Mouse (Mus musculus) hindbrain, embryonic 16.5 days (tissue): ENCODE measurements at regions not wholly inside any gene's neighbourhood (a gene's known extent, or its start where the extent isn't known, plus 50 kb on each side); places are given as distances from the start of the nearest gene placed in this dataset.

Experiments used
- ATAC-seq: fragments of 200-750 bp; cut with Nextera tagmentation; 2 replicates; pipeline ENCODE4 v1.8.0; 2017; ENCODE audit warnings: moderate TSS enrichment, moderate library complexity
- H3K27ac ChIP-seq: fragments of 300-500 bp; sonication (generic); 2 replicates; pipeline ENCODE4 v1.5.1; 2014; ENCODE audit warnings: low read depth, mild to moderate bottlenecking, control low read depth, low read length, moderate library complexity
- H3K27me3 ChIP-seq: fragments of 300-500 bp; sonication (generic); replicated peaks from 2 replicates; pipeline ENCODE4 v1.6.1; 2014; ENCODE audit warnings: low read length; ENCODE audit not compliant: control insufficient read depth, insufficient read depth
- H3K36me3 ChIP-seq: fragments of 300-500 bp; sonication (generic); 2 replicates; pipeline ENCODE4 v1.6.1; 2014; ENCODE audit warnings: mild to moderate bottlenecking, low read length, moderate library complexity, mixed read lengths; ENCODE audit not compliant: control insufficient read depth, insufficient read depth
- H3K4me1 ChIP-seq: fragments of 300-500 bp; sonication (generic); 2 replicates; pipeline ENCODE4 v1.6.1; 2014; ENCODE audit warnings: low read depth, low read length; ENCODE audit not compliant: control insufficient read depth, insufficient read depth
- H3K4me2 ChIP-seq: fragments of 300-500 bp; sonication (generic); 2 replicates; pipeline ENCODE4 v1.6.1; 2014; ENCODE audit warnings: mild to moderate bottlenecking, low read length, control low read depth, moderate library complexity
- H3K4me3 ChIP-seq: fragments of 300-500 bp; sonication (generic); 2 replicates; pipeline ENCODE4 v1.5.1; 2014; ENCODE audit warnings: mild to moderate bottlenecking, low read length, control low read depth, moderate library complexity
- H3K9ac ChIP-seq: fragments of 300-500 bp; sonication (generic); 2 replicates; pipeline ENCODE4 v1.6.1; 2014; ENCODE audit warnings: low read depth, mild to moderate bottlenecking, control low read depth, low read length, moderate library complexity
- H3K9me3 ChIP-seq: fragments of 300-500 bp; sonication (generic); 2 replicates; pipeline ENCODE4 v1.6.1; 2014; ENCODE audit warnings: mild to moderate bottlenecking, low read length, moderate library complexity; ENCODE audit not compliant: control insufficient read depth
- WGBS: fragments of 180-500 bp; shearing (Covaris S2); extraction: QIAGEN DNeasy Blood & Tissue Kit; methylation state at CpG from one replicate; pipeline ENCODE4 v1.1.7; 2014; 5-methylcytosine and 5-hydroxymethylcytosine counted together

- ATAC-seq: no peak
Observed at GRCm38 (mm10) chr2:178916316-178917033, 486.1 kb downstream of the Cdh26 start.

GRCm38 (mm10) chr2:178924456-178925115 is 494.3 kb downstream of the Cdh26 start:
- WGBS: 82% methylated on average over 4 of the region's 4 CpGs
- ATAC-seq: no peak
- Histone ChIP-seq H3K27ac (no peak overlapping the region), H3K4me1 (0 out of 2 replicates have a peak, but pooled peaks cover 4% of the 10 kb centered on the region), H3K9me3 (no peaks in the 10 kb centered on the region), H3K27me3 (no peaks in the 10 kb centered on the region), H3K4me3 (no peak overlapping the region), H3K36me3 (no peaks in the 10 kb centered on the region), H3K9ac (no peak overlapping the region), H3K4me2 (no peak overlapping the region)

More at GRCm38 (mm10) chr2:178916316-178917033, 486.1 kb downstream of the Cdh26 start:
- H3K36me3 ChIP-seq: no peaks in the 10 kb centered on the region
- H3K9me3 ChIP-seq: no peaks in the 10 kb centered on the region
- no peak overlapping the region for H3K4me2 ChIP-seq
- H3K9ac ChIP-seq: no peak overlapping the region
- H3K4me3 ChIP-seq: no peak overlapping the region
- no peak overlapping the region for H3K27ac ChIP-seq
- H3K4me1 ChIP-seq: no peaks in the 10 kb centered on the region
- 67% methylated on average over 6 of the region's 6 CpGs for WGBS
- H3K27me3 ChIP-seq: no peaks in the 10 kb centered on the region

- H3K27me3 ChIP-seq: no peaks in the 10 kb centered on the region
- ATAC-seq: 0 out of 2 replicates have a peak, but pooled peaks have one; percentile 27
- H3K4me1 ChIP-seq: 0 out of 2 replicates have a peak, but pooled peaks cover 4% of the 10 kb centered on the region
- H3K27ac ChIP-seq: no peak overlapping the region
- H3K9me3 ChIP-seq: no peaks in the 10 kb centered on the region
- H3K36me3 ChIP-seq: no peaks in the 10 kb centered on the region
- no peak overlapping the region for H3K4me3 ChIP-seq
- H3K4me2 ChIP-seq: no peak overlapping the region
- WGBS: 53% methylated on average over 13 of the region's 13 CpGs
- H3K9ac ChIP-seq: no peak overlapping the region
Observed at GRCm38 (mm10) chr2:178927038-178927660, 496.8 kb downstream of the Cdh26 start.

GRCm38 (mm10) chr2:178929033-178929432 is 498.7 kb downstream of the Cdh26 start:
- no peak for ATAC-seq

GRCm38 (mm10) chr2:178930125-178930524 is 499.8 kb downstream of the Cdh26 start:
- Histone ChIP-seq H3K4me3 (no peak overlapping the region), H3K9me3 (no peaks in the 10 kb centered on the region), H3K27ac (no peak overlapping the region), H3K9ac (no peak overlapping the region), H3K4me2 (no peak overlapping the region), H3K27me3 (no peaks in the 10 kb centered on the region), H3K36me3 (no peaks in the 10 kb centered on the region), H3K4me1 (0 out of 2 replicates have a peak, but pooled peaks cover 4% of the 10 kb centered on the region)
- WGBS: 79% methylated on average over 2 of the region's 2 CpGs
- ATAC-seq: no peak

More at GRCm38 (mm10) chr2:178929033-178929432, 498.7 kb downstream of the Cdh26 start:
- Histone ChIP-seq H3K9ac (no peak overlapping the region), H3K4me2 (no peak overlapping the region), H3K4me3 (no peak overlapping the region), H3K4me1 (0 out of 2 replicates have a peak, but pooled peaks cover 4% of the 10 kb centered on the region), H3K9me3 (no peaks in the 10 kb centered on the region), H3K27ac (no peak overlapping the region), H3K36me3 (no peaks in the 10 kb centered on the region), H3K27me3 (no peaks in the 10 kb centered on the region)
- WGBS: 68% methylated on average over 6 of the region's 6 CpGs

- Histone ChIP-seq H3K27ac (no peak overlapping the region), H3K9me3 (no peaks in the 10 kb centered on the region), H3K4me1 (peaks cover 4% of the 10 kb centered on the region; the same call in 1 of the 2 replicates), H3K4me3 (no peak overlapping the region), H3K9ac (no peak overlapping the region), H3K4me2 (no peak overlapping the region), H3K27me3 (no peaks in the 10 kb centered on the region), H3K36me3 (no peaks in the 10 kb centered on the region)
- WGBS: 64% methylated on average over 6 of the region's 6 CpGs
- ATAC-seq: no peak
Observed at GRCm38 (mm10) chr2:178948471-178948870, 493.8 kb upstream of the Cdh4 start.

- ATAC-seq: no peak
- Histone ChIP-seq H3K36me3 (no peaks in the 10 kb centered on the region), H3K4me3 (no peak overlapping the region), H3K9ac (no peak overlapping the region), H3K4me1 (peaks cover 4% of the 10 kb centered on the region; the same call in 1 of the 2 replicates), H3K27me3 (no peaks in the 10 kb centered on the region), H3K9me3 (no peaks in the 10 kb centered on the region), H3K4me2 (no peak overlapping the region), H3K27ac (no peak overlapping the region)
- WGBS: 29% methylated on average over 4 of the region's 4 CpGs
Observed at GRCm38 (mm10) chr2:178949103-178949502, 493.1 kb upstream of the Cdh4 start.

- no peaks in the 10 kb centered on the region for H3K27me3 ChIP-seq
- 19% methylated on average over 1 of the region's 1 CpGs for WGBS
Observed at GRCm38 (mm10) chr2:178950304-178950703, 491.9 kb upstream of the Cdh4 start.

More at GRCm38 (mm10) chr2:178950304-178950703, 491.9 kb upstream of the Cdh4 start:
- Histone ChIP-seq H3K4me1 (peaks cover 4% of the 10 kb centered on the region; the same call in 1 of the 2 replicates), H3K9me3 (no peaks in the 10 kb centered on the region), H3K4me2 (no peak overlapping the region), H3K4me3 (no peak overlapping the region), H3K27ac (no peak overlapping the region), H3K36me3 (no peaks in the 10 kb centered on the region), H3K9ac (no peak overlapping the region)
- ATAC-seq: no peak
